Mouse (Mus musculus) E14TG2a.4 (cell line): ENCODE measurements at regions not wholly inside any gene's neighbourhood (a gene's known extent, or its start where the extent isn't known, plus 50 kb on each side); places are given as distances from the start of the nearest gene placed in this dataset.

ENCODE experiments used
- CTCF ChIP-seq: conservative IDR thresholded peaks from 2 replicates; pipeline ENCODE4 v1.5.1; 2014; ENCODE audit warnings: low read length
- POU5F1 ChIP-seq: IDR thresholded peaks from 2 replicates; pipeline ENCODE4 v1.6.1; 2014; ENCODE audit warnings: low read length, borderline replicate concordance

- TF ChIP-seq CTCF: no peak
- no peak for TF ChIP-seq POU5F1
Measured at GRCm38 (mm10) chr7:139763241-139763640, 70.7 kb upstream of the Adgra1 start.
